Mouse (Mus musculus): ENCODE measurements around the gene Duoxa1. TPM values are rescaled to one million over a fixed set of nuclear protein-coding genes. Genes with fewer than 3 reads are reported as not detected.

The Duoxa1 gene
- total RNA-seq (2014; rRNA removed; ENCODE audit: low replicate concordance) = not detected in 2 replicates
- not detected in 2 replicates for polyA plus RNA-seq (2015; fragmentation: Nextera tagmentation; extraction: Ambion mirVana)

DNA sequence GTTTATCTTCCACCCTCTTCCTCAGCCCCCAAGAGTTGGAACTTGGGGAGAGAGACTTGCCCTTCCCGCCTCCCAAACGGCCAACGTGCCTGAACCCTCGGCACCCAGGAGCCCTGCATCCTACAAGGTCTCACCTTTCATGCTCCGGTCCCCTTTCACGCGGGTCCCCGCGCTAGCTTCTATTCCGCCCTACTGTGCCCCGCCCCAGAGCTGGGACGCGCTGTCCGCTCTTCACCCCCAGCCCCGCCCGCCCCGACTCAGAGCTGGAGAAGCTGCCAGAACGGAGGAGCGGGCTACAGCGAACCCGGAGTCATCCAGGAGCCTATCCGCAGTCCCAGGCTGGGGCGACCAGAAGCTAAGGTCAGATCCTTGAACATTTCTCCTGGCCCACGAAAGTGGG, at the start of gene Duoxa1:
Duoxa1 (minus strand) TSS at position 195 of the 400 bp plus-strand sequence.
- no peaks in the 10 kb centered on the region for H3K36me3 ChIP-seq (replicated peaks; ENCODE audit: control insufficient read depth, insufficient read depth, low read length)
- no peak within 1 kb of the TSS for H3K27ac ChIP-seq (ENCODE audit: low read depth)
- no peaks in the 10 kb centered on the region for H3K9me3 ChIP-seq (replicated peaks; ENCODE audit: control insufficient read depth, low read length)
- H3K4me3 ChIP-seq (ENCODE audit: low read depth, low read length) = peak within 1 kb of the TSS; percentile 25
- H3K9ac ChIP-seq (replicated peaks; ENCODE audit: low read depth, low read length) = no peak within 1 kb of the TSS
- peaks cover 70% of the 10 kb centered on the region for H3K27me3 ChIP-seq (ENCODE audit: control insufficient read depth, insufficient read depth, low read length)
- H3K4me2 ChIP-seq (ENCODE audit: low read depth, low read length) = peak within 1 kb of the TSS; percentile 51
- 3% methylated on average over 24 of the region's 24 CpGs for WGBS
- H3K4me1 ChIP-seq (ENCODE audit: control insufficient read depth, insufficient read depth) = peaks cover 7% of the 10 kb centered on the region
- TF ChIP-seq CTCF (IDR thresholded peaks at IDR 0.05; ENCODE audit: low read depth) (no peak), EP300 (IDR thresholded peaks at IDR 0.05; ENCODE audit: low read depth) (no peak)
- DNase-seq (ENCODE audit: low spot score) = no peak
- no peak for ATAC-seq (ENCODE audit: insufficient read depth, low read depth)

DNA sequence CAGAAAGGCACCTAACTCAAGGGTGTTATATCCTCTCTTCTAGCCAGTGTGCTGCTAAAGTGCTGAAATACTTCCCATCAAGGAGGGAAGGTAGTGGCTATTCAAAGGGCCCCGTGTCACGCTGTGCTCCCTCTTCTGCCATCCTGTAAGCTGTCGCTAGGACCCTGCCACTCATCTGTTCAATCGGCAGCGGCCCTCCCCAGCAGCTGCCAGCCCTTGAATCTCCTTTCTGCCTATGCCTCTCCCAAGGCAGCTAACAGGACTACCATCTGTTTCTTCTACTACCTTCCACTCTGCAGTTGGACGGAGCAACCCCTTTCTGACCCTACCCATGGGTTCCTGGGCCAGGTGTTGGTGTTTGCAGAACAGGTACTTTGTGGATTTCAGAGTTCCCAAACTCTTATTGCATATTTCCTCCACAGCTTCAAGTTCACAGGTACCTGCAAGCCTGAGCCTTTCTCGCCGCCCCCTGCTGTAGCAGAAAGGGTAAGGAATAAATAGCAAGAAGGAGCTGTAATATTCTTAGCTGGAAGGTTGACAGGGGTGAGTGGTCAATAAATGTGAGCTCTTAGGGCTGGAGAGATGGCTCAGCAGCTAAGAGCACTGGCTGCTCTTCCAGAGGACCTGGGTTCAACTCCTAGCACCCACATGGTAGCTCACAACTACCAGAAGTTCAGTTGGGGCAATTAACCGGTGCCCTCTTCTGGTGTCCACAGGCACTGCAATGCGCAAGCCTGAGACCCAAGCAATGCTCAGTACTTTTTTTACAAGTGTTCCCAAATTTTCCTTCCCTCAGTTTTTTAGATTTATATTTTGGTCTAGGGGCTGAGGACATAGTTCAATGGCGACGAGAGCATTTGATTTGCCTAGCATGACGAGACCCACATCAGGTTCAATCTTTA, 49.3 kb upstream of the Duoxa1 start:
- no peak for ATAC-seq (ENCODE audit: insufficient read depth, low read depth)
- no peak overlapping the region for H3K9ac ChIP-seq (replicated peaks; ENCODE audit: low read depth, low read length)
- peaks cover 4% of the 10 kb centered on the region; the same call in 1 of the 2 replicates for H3K36me3 ChIP-seq (replicated peaks; ENCODE audit: control insufficient read depth, insufficient read depth, low read length)
- DNase-seq (ENCODE audit: low spot score) = no peak
- no peak for TF ChIP-seq EP300 (IDR thresholded peaks at IDR 0.05; ENCODE audit: low read depth)
- no peak for TF ChIP-seq CTCF (IDR thresholded peaks at IDR 0.05; ENCODE audit: low read depth)
- H3K4me1 ChIP-seq (ENCODE audit: control insufficient read depth, insufficient read depth) = 0 out of 2 replicates have a peak, but pooled peaks cover 6% of the 10 kb centered on the region
- 81% methylated on average over 13 of the region's 13 CpGs for WGBS
- H3K27ac ChIP-seq (ENCODE audit: low read depth) = no peak overlapping the region
- H3K4me3 ChIP-seq (ENCODE audit: low read depth, low read length) = no peak overlapping the region
- no peak overlapping the region for H3K4me2 ChIP-seq (ENCODE audit: low read depth, low read length)
- no peaks in the 10 kb centered on the region for H3K27me3 ChIP-seq (ENCODE audit: control insufficient read depth, insufficient read depth, low read length)
- no peaks in the 10 kb centered on the region for H3K9me3 ChIP-seq (replicated peaks; ENCODE audit: control insufficient read depth, low read length)

DNA sequence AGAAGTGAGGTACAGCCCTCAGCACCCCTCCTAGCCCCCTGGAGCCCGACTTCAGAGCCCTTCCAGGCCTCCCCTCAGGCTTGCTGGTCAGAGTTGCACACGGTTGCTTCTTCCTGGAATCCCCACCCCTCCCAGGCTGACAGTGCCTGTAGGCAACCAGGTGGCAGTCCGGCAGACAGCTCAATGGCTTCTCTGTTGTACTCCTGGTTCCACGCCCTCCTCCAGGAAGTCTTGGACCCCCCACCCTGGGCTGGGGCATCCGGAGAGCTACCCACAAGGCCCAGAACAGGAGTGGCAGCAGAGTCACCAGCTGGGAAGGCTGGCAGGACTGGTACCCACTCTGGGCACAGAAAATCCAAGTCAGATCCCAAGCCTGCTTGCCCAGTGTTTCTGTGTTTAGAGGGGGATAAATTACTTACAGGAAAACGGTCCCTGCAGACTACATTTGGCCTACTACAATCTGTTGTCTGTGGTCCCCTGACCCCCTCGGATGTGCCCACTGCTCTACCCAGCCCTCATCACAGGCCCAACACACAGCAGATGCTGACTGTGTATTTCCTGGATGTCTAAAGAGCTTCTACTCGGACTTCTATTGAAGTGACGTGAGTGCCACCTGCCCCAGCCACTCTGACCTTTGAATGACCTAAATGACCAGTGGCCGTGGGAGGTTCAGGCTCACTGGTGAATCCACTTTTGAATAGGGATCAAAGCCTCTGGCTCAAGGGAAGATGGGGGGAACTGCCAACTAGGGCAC, 48.5 kb upstream of the Duoxa1 start:
- H3K27me3 ChIP-seq (ENCODE audit: control insufficient read depth, insufficient read depth, low read length) = no peaks in the 10 kb centered on the region
- no peaks in the 10 kb centered on the region for H3K9me3 ChIP-seq (replicated peaks; ENCODE audit: control insufficient read depth, low read length)
- H3K36me3 ChIP-seq (replicated peaks; ENCODE audit: control insufficient read depth, insufficient read depth, low read length) = peaks cover 6% of the 10 kb centered on the region
- ATAC-seq (ENCODE audit: insufficient read depth, low read depth) = no peak
- H3K4me3 ChIP-seq (ENCODE audit: low read depth, low read length) = no peak overlapping the region
- TF ChIP-seq EP300 (IDR thresholded peaks at IDR 0.05; ENCODE audit: low read depth) = no peak
- no peak for TF ChIP-seq CTCF (IDR thresholded peaks at IDR 0.05; ENCODE audit: low read depth)
- DNase-seq (ENCODE audit: low spot score) = no peak
- no peak overlapping the region for H3K4me2 ChIP-seq (ENCODE audit: low read depth, low read length)
- WGBS = 65% methylated on average over 10 of the region's 10 CpGs
- H3K9ac ChIP-seq (replicated peaks; ENCODE audit: low read depth, low read length) = no peak overlapping the region
- H3K27ac ChIP-seq (ENCODE audit: low read depth) = no peak overlapping the region
- 0 out of 2 replicates have a peak, but pooled peaks cover 3% of the 10 kb centered on the region for H3K4me1 ChIP-seq (ENCODE audit: control insufficient read depth, insufficient read depth)

DNA sequence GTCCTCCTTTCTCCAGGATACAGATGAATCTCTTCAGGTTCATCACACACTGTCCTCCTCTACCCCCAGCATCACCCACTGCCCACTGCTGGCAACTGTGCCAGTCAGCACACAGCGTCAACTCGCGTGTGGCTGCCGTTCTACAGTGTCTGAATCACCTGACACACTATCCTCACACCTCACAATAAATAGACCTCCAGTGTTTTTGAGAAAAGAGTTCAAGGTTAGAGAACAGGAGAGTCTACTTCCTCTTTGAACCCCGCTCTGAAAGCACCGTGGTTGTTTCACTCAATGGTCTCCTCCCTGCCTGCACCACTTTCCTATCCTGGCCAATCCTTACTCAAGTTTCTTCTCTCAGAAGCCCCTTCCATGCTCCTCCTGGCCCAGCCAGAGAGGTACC, 47.7 kb upstream of the Duoxa1 start:
- Histone ChIP-seq H3K9ac (replicated peaks; ENCODE audit: low read depth, low read length) (no peak overlapping the region), H3K27me3 (ENCODE audit: control insufficient read depth, insufficient read depth, low read length) (no peaks in the 10 kb centered on the region), H3K4me2 (ENCODE audit: low read depth, low read length) (no peak overlapping the region), H3K9me3 (replicated peaks; ENCODE audit: control insufficient read depth, low read length) (no peaks in the 10 kb centered on the region), H3K27ac (ENCODE audit: low read depth) (no peak overlapping the region), H3K4me3 (ENCODE audit: low read depth, low read length) (no peak overlapping the region), H3K36me3 (replicated peaks; ENCODE audit: control insufficient read depth, insufficient read depth, low read length) (peaks cover 13% of the 10 kb centered on the region), H3K4me1 (ENCODE audit: control insufficient read depth, insufficient read depth) (no peaks in the 10 kb centered on the region)
- DNase-seq (ENCODE audit: low spot score) (no peak), ATAC-seq (ENCODE audit: insufficient read depth, low read depth) (no peak)
- TF ChIP-seq EP300 (IDR thresholded peaks at IDR 0.05; ENCODE audit: low read depth) (no peak), CTCF (IDR thresholded peaks at IDR 0.05; ENCODE audit: low read depth) (no peak)
- 78% methylated on average over 6 of the region's 6 CpGs for WGBS

DNA sequence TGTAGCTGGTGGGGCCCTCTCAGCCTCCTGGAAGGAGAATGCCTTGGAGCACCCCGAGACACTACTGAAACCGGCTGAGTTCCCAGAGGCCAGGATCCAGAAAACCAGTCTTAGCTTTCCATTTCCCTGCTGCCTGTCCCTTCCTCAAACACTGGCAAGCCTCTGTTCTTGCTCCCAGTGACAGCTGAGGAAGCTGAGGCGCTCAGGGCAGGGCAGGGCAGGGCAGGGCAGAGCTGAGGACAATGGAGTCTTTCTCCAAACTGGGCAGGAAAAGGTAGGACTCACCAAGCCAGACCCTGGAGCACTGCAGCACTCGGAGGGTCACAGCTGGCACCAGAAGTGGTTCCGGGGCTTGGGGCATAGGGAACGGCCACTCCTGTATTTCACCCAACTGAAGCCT, 46.8 kb upstream of the Duoxa1 start:
- no peak for TF ChIP-seq EP300 (IDR thresholded peaks at IDR 0.05; ENCODE audit: low read depth)
- no peak for TF ChIP-seq CTCF (IDR thresholded peaks at IDR 0.05; ENCODE audit: low read depth)
- 80% methylated on average over 6 of the region's 6 CpGs for WGBS

More for the DNA sequence above, 46.8 kb upstream of the Duoxa1 start:
- H3K9ac ChIP-seq (replicated peaks; ENCODE audit: low read depth, low read length) = no peak overlapping the region
- H3K4me2 ChIP-seq (ENCODE audit: low read depth, low read length) = no peak overlapping the region
- 0 out of 2 replicates have a peak, but pooled peaks have one; percentile 15 for ATAC-seq (ENCODE audit: insufficient read depth, low read depth)
- no peaks in the 10 kb centered on the region for H3K9me3 ChIP-seq (replicated peaks; ENCODE audit: control insufficient read depth, low read length)
- H3K36me3 ChIP-seq (replicated peaks; ENCODE audit: control insufficient read depth, insufficient read depth, low read length) = peaks cover 15% of the 10 kb centered on the region
- no peaks in the 10 kb centered on the region for H3K27me3 ChIP-seq (ENCODE audit: control insufficient read depth, insufficient read depth, low read length)
- no peak overlapping the region for H3K27ac ChIP-seq (ENCODE audit: low read depth)
- no peak overlapping the region for H3K4me3 ChIP-seq (ENCODE audit: low read depth, low read length)
- H3K4me1 ChIP-seq (ENCODE audit: control insufficient read depth, insufficient read depth) = no peaks in the 10 kb centered on the region
- DNase-seq (ENCODE audit: low spot score) = no peak
